Mouse (Mus musculus): ENCODE data around the gene Ppp1r10. TPM values are rescaled to one million over a fixed set of nuclear protein-coding genes. Genes with fewer than 3 reads are reported as not detected.
"Not testable (repeated sequence)": the region's sequence is repeated elsewhere in the genome, so short reads cannot be mapped to it uniquely, and the experiment has no call there.

The Ppp1r10 gene
- polyA plus RNA-seq, 1 experiment from 2014 or later, result 29.1 TPM

DNA sequence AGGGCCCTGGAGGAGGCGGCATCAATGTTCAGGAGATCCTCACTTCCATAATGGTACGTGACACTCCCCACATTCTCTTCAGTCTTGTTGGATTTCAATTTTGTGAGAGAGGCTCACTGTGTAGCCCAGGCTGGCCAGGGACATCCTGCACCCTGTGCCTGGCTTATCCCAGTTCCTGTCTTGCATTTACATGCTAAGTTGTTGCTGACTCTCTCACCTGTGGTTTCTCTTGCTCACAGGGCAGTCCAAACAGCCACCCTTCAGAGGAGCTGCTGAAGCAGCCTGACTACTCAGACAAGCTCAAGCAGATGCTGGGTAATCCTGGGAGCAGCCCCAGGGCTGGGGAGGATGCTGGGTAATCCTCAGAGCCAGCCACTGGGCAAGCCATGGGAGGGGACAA, 13.3 kb downstream of the Ppp1r10 start:
- Histone ChIP-seq H3K27ac (replicated peaks; ENCODE audit: low read depth, low read length) (no peak overlapping the region), H3K9ac (ENCODE audit: low read depth, low read length) (no peak overlapping the region), H3K36me3 (ENCODE audit: control insufficient read depth, insufficient read depth, low read length) (peaks cover 63% of the 10 kb centered on the region), H3K4me1 (ENCODE audit: control insufficient read depth, insufficient read depth, low read length) (no peaks in the 10 kb centered on the region), H3K9me3 (ENCODE audit: control insufficient read depth, low read length) (no peaks in the 10 kb centered on the region), H3K4me2 (ENCODE audit: low read depth, low read length) (no peak overlapping the region), H3K27me3 (replicated peaks; ENCODE audit: control insufficient read depth, insufficient read depth, low read length) (no peaks in the 10 kb centered on the region), H3K4me3 (ENCODE audit: low read depth, low read length) (no peak overlapping the region)
- DNase-seq (ENCODE audit: low spot score) (no peak), ATAC-seq (ENCODE audit: low read depth) (no peak)
- WGBS, result 93% methylated on average over 2 of the region's 2 CpGs

GRCm38 (mm10) chr17:35930627-35931026, 14.4 kb downstream of the Ppp1r10 start:
- ATAC-seq (ENCODE audit: low read depth), result no peak
- DNase-seq (ENCODE audit: low spot score), result no peak
- Histone ChIP-seq H3K27ac (replicated peaks; ENCODE audit: low read depth, low read length) (no peak overlapping the region), H3K27me3 (replicated peaks; ENCODE audit: control insufficient read depth, insufficient read depth, low read length) (no peaks in the 10 kb centered on the region), H3K36me3 (ENCODE audit: control insufficient read depth, insufficient read depth, low read length) (peaks cover 52% of the 10 kb centered on the region), H3K9me3 (ENCODE audit: control insufficient read depth, low read length) (no peaks in the 10 kb centered on the region), H3K4me2 (ENCODE audit: low read depth, low read length) (no peak overlapping the region), H3K4me1 (ENCODE audit: control insufficient read depth, insufficient read depth, low read length) (no peaks in the 10 kb centered on the region), H3K9ac (ENCODE audit: low read depth, low read length) (no peak overlapping the region), H3K4me3 (ENCODE audit: low read depth, low read length) (no peak overlapping the region)
- 95% methylated on average over 12 of the region's 12 CpGs for WGBS

DNA sequence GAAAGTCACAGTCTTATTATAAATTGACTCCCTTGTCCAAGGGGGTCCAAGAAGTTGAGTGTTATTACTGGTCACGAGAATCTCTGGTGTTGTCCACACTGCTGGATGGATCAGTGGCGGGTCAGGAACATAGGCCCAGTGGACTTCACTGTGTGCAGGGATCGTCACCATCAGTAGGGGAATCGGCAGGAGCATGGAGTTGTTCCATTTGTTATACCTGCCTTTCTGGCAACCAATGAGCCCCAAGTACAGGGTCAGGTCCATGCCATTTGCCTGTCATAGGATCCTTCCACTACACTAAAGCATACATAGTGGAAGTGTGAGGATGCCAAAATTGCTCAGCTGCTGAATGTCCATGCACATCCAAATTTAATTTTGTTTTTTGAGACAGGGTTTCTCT, 16.4 kb downstream of the Ppp1r10 start:
- Histone ChIP-seq H3K36me3 (ENCODE audit: control insufficient read depth, insufficient read depth, low read length) (peaks cover 35% of the 10 kb centered on the region), H3K9me3 (ENCODE audit: control insufficient read depth, low read length) (no peaks in the 10 kb centered on the region), H3K9ac (ENCODE audit: low read depth, low read length) (no peak overlapping the region), H3K4me3 (ENCODE audit: low read depth, low read length) (no peak overlapping the region), H3K4me2 (ENCODE audit: low read depth, low read length) (no peak overlapping the region), H3K27ac (replicated peaks; ENCODE audit: low read depth, low read length) (no peak overlapping the region), H3K4me1 (ENCODE audit: control insufficient read depth, insufficient read depth, low read length) (no peaks in the 10 kb centered on the region), H3K27me3 (replicated peaks; ENCODE audit: control insufficient read depth, insufficient read depth, low read length) (no peaks in the 10 kb centered on the region)
- DNase-seq (ENCODE audit: low spot score) (no peak), ATAC-seq (ENCODE audit: low read depth) (no peak)
- 87% methylated on average over 4 of the region's 4 CpGs for WGBS

GRCm38 (mm10) chr17:35935763-35936162, 19.5 kb downstream of the Ppp1r10 start:
- not testable (repeated sequence) for ATAC-seq (ENCODE audit: low read depth); H3K4me3 ChIP-seq (ENCODE audit: low read depth, low read length); H3K4me2 ChIP-seq (ENCODE audit: low read depth, low read length); H3K27me3 ChIP-seq (replicated peaks; ENCODE audit: control insufficient read depth, insufficient read depth, low read length); H3K9ac ChIP-seq (ENCODE audit: low read depth, low read length); H3K9me3 ChIP-seq (ENCODE audit: control insufficient read depth, low read length); H3K27ac ChIP-seq (replicated peaks; ENCODE audit: low read depth, low read length); DNase-seq (ENCODE audit: low spot score); H3K4me1 ChIP-seq (ENCODE audit: control insufficient read depth, insufficient read depth, low read length); H3K36me3 ChIP-seq (ENCODE audit: control insufficient read depth, insufficient read depth, low read length)
- 83% methylated on average over 14 of the region's 14 CpGs for WGBS

DNA sequence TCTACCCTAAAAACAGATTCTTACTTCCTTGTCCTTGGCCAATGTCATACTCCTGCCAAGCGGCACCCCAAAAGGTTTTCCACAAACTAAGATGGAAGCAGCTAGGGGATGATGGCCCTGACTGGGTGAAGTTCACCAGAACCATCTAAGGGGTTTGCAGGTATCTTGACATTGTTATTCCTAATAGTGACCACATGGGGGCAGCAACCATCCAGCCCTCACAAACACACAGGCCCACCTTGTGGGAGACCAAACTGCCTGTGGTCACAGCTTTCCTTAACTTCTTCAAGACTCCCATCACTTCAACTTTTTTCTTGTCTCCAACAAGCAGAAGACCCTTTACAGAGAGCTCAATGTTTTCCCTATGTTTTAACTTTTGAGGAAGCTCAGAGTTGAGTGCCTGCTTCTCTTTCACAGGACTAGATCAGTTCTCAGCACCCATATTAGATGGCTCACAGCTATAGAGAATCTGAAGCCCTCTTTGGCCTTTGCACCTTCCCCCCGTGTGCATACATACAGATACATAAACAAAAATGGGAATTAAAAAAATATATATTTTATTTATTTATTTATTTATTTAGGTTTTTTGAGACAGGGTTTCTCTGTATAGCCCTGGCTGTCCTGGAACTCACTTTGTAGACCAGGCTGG, 21.6 kb downstream of the Ppp1r10 start:
- no peaks in the 10 kb centered on the region for H3K36me3 ChIP-seq (ENCODE audit: control insufficient read depth, insufficient read depth, low read length)
- no peaks in the 10 kb centered on the region for H3K27me3 ChIP-seq (replicated peaks; ENCODE audit: control insufficient read depth, insufficient read depth, low read length)
- no peaks in the 10 kb centered on the region for H3K9me3 ChIP-seq (ENCODE audit: control insufficient read depth, low read length)
- WGBS, result 39% methylated on average over 2 of the region's 2 CpGs
- no peak overlapping the region for H3K9ac ChIP-seq (ENCODE audit: low read depth, low read length)
- H3K4me3 ChIP-seq (ENCODE audit: low read depth, low read length), result no peak overlapping the region
- H3K4me2 ChIP-seq (ENCODE audit: low read depth, low read length), result no peak overlapping the region
- H3K27ac ChIP-seq (replicated peaks; ENCODE audit: low read depth, low read length), result no peak overlapping the region
- peak; percentile 70; the same call in 1 of the 2 replicates for ATAC-seq (ENCODE audit: low read depth)
- no peaks in the 10 kb centered on the region for H3K4me1 ChIP-seq (ENCODE audit: control insufficient read depth, insufficient read depth, low read length)
- peak; percentile 63 for DNase-seq (ENCODE audit: low spot score)

- no peaks in the 10 kb centered on the region for H3K4me1 ChIP-seq (ENCODE audit: control insufficient read depth, insufficient read depth, low read length)
- H3K4me2 ChIP-seq (ENCODE audit: low read depth, low read length), result no peak overlapping the region
- H3K9ac ChIP-seq (ENCODE audit: low read depth, low read length), result no peak overlapping the region
- no peak overlapping the region for H3K27ac ChIP-seq (replicated peaks; ENCODE audit: low read depth, low read length)
- H3K36me3 ChIP-seq (ENCODE audit: control insufficient read depth, insufficient read depth, low read length), result no peaks in the 10 kb centered on the region
- H3K27me3 ChIP-seq (replicated peaks; ENCODE audit: control insufficient read depth, insufficient read depth, low read length), result no peaks in the 10 kb centered on the region
- H3K4me3 ChIP-seq (ENCODE audit: low read depth, low read length), result no peak overlapping the region
- WGBS, result 55% methylated on average over 2 of the region's 2 CpGs
- no peak for DNase-seq (ENCODE audit: low spot score)
- no peaks in the 10 kb centered on the region for H3K9me3 ChIP-seq (ENCODE audit: control insufficient read depth, low read length)
- ATAC-seq (ENCODE audit: low read depth), result no peak
These were observed 22.9 kb downstream of the Ppp1r10 start for GRCm38 (mm10) chr17:35939108-35939507.

GRCm38 (mm10) chr17:35939941-35940340, 23.7 kb downstream of the Ppp1r10 start:
- H3K9ac ChIP-seq (ENCODE audit: low read depth, low read length), result no peak overlapping the region
- H3K9me3 ChIP-seq (ENCODE audit: control insufficient read depth, low read length), result no peaks in the 10 kb centered on the region
- WGBS, result 51% methylated on average over 1 of the region's 1 CpGs
- no peak overlapping the region for H3K4me3 ChIP-seq (ENCODE audit: low read depth, low read length)
- H3K27ac ChIP-seq (replicated peaks; ENCODE audit: low read depth, low read length), result no peak overlapping the region
- H3K27me3 ChIP-seq (replicated peaks; ENCODE audit: control insufficient read depth, insufficient read depth, low read length), result no peaks in the 10 kb centered on the region
- DNase-seq (ENCODE audit: low spot score), result no peak
- ATAC-seq (ENCODE audit: low read depth), result no peak
- no peaks in the 10 kb centered on the region for H3K4me1 ChIP-seq (ENCODE audit: control insufficient read depth, insufficient read depth, low read length)
- H3K36me3 ChIP-seq (ENCODE audit: control insufficient read depth, insufficient read depth, low read length), result no peaks in the 10 kb centered on the region
- no peak overlapping the region for H3K4me2 ChIP-seq (ENCODE audit: low read depth, low read length)

GRCm38 (mm10) chr17:35950946-35951345, 34.7 kb downstream of the Ppp1r10 start:
- not testable (repeated sequence) for H3K4me3 ChIP-seq (ENCODE audit: low read depth, low read length); DNase-seq (ENCODE audit: low spot score); H3K27me3 ChIP-seq (replicated peaks; ENCODE audit: control insufficient read depth, insufficient read depth, low read length); H3K9me3 ChIP-seq (ENCODE audit: control insufficient read depth, low read length); H3K36me3 ChIP-seq (ENCODE audit: control insufficient read depth, insufficient read depth, low read length); H3K4me1 ChIP-seq (ENCODE audit: control insufficient read depth, insufficient read depth, low read length); H3K4me2 ChIP-seq (ENCODE audit: low read depth, low read length); H3K27ac ChIP-seq (replicated peaks; ENCODE audit: low read depth, low read length); H3K9ac ChIP-seq (ENCODE audit: low read depth, low read length); ATAC-seq (ENCODE audit: low read depth)

GRCm38 (mm10) chr17:35952559-35952958, 36.3 kb downstream of the Ppp1r10 start:
- not testable (repeated sequence) for H3K4me2 ChIP-seq (ENCODE audit: low read depth, low read length); H3K27ac ChIP-seq (replicated peaks; ENCODE audit: low read depth, low read length); DNase-seq (ENCODE audit: low spot score); H3K27me3 ChIP-seq (replicated peaks; ENCODE audit: control insufficient read depth, insufficient read depth, low read length); H3K9me3 ChIP-seq (ENCODE audit: control insufficient read depth, low read length); H3K4me1 ChIP-seq (ENCODE audit: control insufficient read depth, insufficient read depth, low read length); H3K4me3 ChIP-seq (ENCODE audit: low read depth, low read length); H3K9ac ChIP-seq (ENCODE audit: low read depth, low read length); ATAC-seq (ENCODE audit: low read depth)
- peaks cover 22% of the 10 kb centered on the region for H3K36me3 ChIP-seq (ENCODE audit: control insufficient read depth, insufficient read depth, low read length)
- WGBS, result 73% methylated on average over 2 of the region's 3 CpGs

Data from embryonic facial prominence, embryonic 14.5 days (tissue).